Mouse (Mus musculus) stomach, embryonic 16.5 days (tissue): ENCODE measurements around the gene Hoxd9. TPM values are rescaled to one million over a fixed set of nuclear protein-coding genes. Genes with fewer than 3 reads are reported as not detected.

Source experiments
- ATAC-seq: fragments of 200-750 bp; cut with Nextera tagmentation; 2 replicates; pipeline ENCODE4 v1.8.0; 2017; ENCODE audit warnings: moderate number of reproducible peaks, moderate TSS enrichment; ENCODE audit not compliant: insufficient read depth, low FRiP score
- H3K27ac ChIP-seq: fragments of 300-500 bp; sonication (generic); 2 replicates; pipeline ENCODE4 v1.5.1; 2014; ENCODE audit warnings: low read length
- H3K27me3 ChIP-seq: fragments of 300-500 bp; sonication (generic); 2 replicates; pipeline ENCODE4 v1.6.1; 2014; ENCODE audit warnings: low read length, control low read depth, mixed read lengths; ENCODE audit not compliant: control insufficient read depth, insufficient read depth
- H3K36me3 ChIP-seq: fragments of 300-500 bp; sonication (generic); 2 replicates; pipeline ENCODE4 v1.6.1; 2014; ENCODE audit warnings: low read length; ENCODE audit not compliant: control insufficient read depth, insufficient read depth
- H3K4me1 ChIP-seq: fragments of 300-500 bp; sonication (generic); 2 replicates; pipeline ENCODE4 v1.6.1; 2014; ENCODE audit warnings: low read length, control low read depth, mixed read lengths; ENCODE audit not compliant: control insufficient read depth, insufficient read depth
- H3K4me2 ChIP-seq: fragments of 300-500 bp; sonication (generic); 2 replicates; pipeline ENCODE4 v1.6.1; 2014; ENCODE audit warnings: low read depth, low read length, mixed read lengths
- H3K4me3 ChIP-seq: fragments of 300-500 bp; sonication (generic); replicated peaks from 2 replicates; pipeline ENCODE4 v1.5.1; 2014; ENCODE audit warnings: mild to moderate bottlenecking, low read length
- H3K9ac ChIP-seq: fragments of 300-500 bp; sonication (generic); 2 replicates; pipeline ENCODE4 v1.6.1; 2014; ENCODE audit warnings: low read length
- H3K9me3 ChIP-seq: fragments of 300-500 bp; sonication (generic); replicated peaks from 2 replicates; pipeline ENCODE4 v1.6.1; 2016; ENCODE audit warnings: low read length, control low read depth; ENCODE audit not compliant: control insufficient read depth
- WGBS: fragments of 180-500 bp; shearing (Covaris S2); extraction: QIAGEN DNeasy Blood & Tissue Kit; methylation state at CpG from one replicate; pipeline ENCODE4 v1.1.7; 2014; 5-methylcytosine and 5-hydroxymethylcytosine counted together
- microRNA counts: library from miRNA; unstranded; fragments of <30 nt; microRNA quantifications from one replicate; lab custom pipeline; 2016
- microRNA-seq: library from miRNA; unstranded; fragments of <30 nt; microRNA quantifications from one replicate; pipeline ENCODE4, GENCODE M21; 2016
- polyA plus RNA-seq: library from polyadenylated mRNA; unstranded; fragments of >200 nt; fragmentation: Nextera tagmentation; extraction: Ambion mirVana; gene quantifications from 2 replicates; pipeline ENCODE4 v1.2.1, GENCODE M21; 2015

The Hoxd9 gene
- polyA plus RNA-seq, 1 experiment from 2014 or later, result 0.53 TPM

DNA sequence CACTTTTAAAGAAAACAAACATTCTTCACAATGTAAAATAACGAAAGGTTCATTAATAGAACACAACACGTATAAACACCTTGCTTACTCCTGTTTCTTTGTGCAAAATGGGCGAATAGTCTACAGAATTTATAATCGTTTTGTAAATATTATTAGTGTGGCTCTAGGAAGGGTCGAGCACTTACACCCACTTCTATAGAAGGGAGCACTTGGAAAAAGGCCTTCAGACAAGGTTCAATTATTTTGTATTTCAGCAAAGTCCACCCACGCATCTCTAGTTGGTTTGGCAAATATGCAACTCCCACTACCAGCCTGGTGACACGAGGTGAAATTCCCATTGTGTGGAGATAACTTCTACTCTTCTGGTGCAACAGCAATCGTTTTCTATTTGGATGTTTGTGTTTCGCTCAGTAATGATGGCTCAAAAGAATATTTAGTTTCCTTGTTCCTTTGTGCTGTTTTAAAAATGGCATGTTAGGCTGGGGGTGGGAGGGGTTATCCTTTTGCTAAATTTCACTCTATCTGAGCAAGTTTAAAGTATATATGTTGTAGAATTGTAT, 51.0 kb downstream of the Hoxd9 start:
- H3K36me3 ChIP-seq, result no peaks in the 10 kb centered on the region
- H3K9me3 ChIP-seq, result no peaks in the 10 kb centered on the region
- ATAC-seq, result no peak
- peaks cover 10% of the 10 kb centered on the region; the same call in 1 of the 2 replicates for H3K4me1 ChIP-seq
- no peak overlapping the region for H3K9ac ChIP-seq
- H3K27me3 ChIP-seq, result peaks cover 96% of the 10 kb centered on the region
- WGBS, result 18% methylated on average over 9 of the region's 9 CpGs
- H3K4me2 ChIP-seq, result no peak overlapping the region
- no peak overlapping the region for H3K4me3 ChIP-seq
- no peak overlapping the region for H3K27ac ChIP-seq

DNA sequence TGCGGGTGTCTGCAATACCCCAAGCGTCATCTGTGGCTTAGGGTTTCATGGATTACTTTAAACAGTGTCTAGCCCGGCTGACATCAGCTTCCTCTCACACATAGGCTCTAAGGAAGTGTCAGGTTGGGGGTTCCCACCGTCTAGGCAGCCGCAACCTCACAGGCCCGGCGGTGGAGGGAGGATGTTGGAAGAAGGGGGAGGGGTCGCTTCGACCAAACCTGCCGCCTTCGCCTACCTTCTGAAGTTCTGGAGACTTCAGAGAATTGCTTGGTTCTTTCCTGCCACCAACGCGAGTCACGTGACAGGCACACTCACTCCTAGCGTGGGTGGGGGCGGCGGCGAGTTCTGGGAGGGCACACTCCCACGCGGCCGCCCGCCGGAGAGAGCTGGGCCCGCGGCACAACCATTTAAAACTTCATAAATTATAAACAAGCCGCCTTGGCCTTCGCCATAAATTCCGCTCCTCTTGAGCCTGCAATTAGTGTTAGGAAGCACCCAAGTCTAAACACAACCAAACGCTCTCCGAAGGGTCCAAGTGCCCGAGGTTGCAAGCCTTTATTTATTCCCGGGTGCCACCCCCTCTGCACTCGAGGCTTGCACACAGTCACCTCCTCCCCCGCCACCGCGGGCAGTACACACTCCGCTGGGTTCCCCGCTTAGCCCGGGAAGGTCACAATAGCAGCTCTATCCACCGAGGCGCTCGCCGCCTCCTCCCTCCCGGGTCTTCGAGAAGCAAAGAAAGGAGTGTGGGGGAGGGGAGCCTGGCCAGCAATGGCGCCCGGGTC, 52.0 kb downstream of the Hoxd9 start:
- Histone ChIP-seq H3K27ac (no peak overlapping the region), H3K4me3 (peak overlapping the region; percentile 29), H3K27me3 (peaks cover 96% of the 10 kb centered on the region), H3K9me3 (no peaks in the 10 kb centered on the region), H3K36me3 (no peaks in the 10 kb centered on the region), H3K4me2 (peak overlapping the region; percentile 42), H3K9ac (0 out of 2 replicates have a peak overlapping the region, but pooled peaks have one; percentile 4), H3K4me1 (peaks cover 10% of the 10 kb centered on the region; the same call in 1 of the 2 replicates)
- 1% methylated on average over 47 of the region's 47 CpGs for WGBS
- peak; percentile 66 for ATAC-seq

MicroRNA genes within 50 kb of the gene (microRNA counts, 519-probe panel; counts per million panel counts)
- 2,694 counts per million, percentile 59 among the panel's probes with 10 or more counts for microRNA mmu-miR-10b (lab: Ali Mortazavi, UCI)

Small RNA genes lying within 50 kb of the gene (microRNA-seq; reads per million reads assigned to microRNA genes)
- gene Gm44463 (not detected), gene Mir10b (4,203 reads per million, percentile 89 among the genes with 10 or more reads in this experiment)

Other genes with a start within 250 kb of the Hoxd9 start
- 18.0 and 19.1 TPM in 2 replicates for gene Lnpk, start 118.3 kb upstream of the Hoxd9 start, polyA plus RNA-seq
- gene Evx2, start 38.2 kb upstream of the Hoxd9 start, polyA plus RNA-seq, result not detected in 2 replicates
- 0.20 TPM in 1 of 2 replicates, not detected in the other for gene Hoxd13, start 29.4 kb upstream of the Hoxd9 start, polyA plus RNA-seq
- 0.05 and 0.11 TPM in 2 replicates for gene Hoxd12, start 22.7 kb upstream of the Hoxd9 start, polyA plus RNA-seq
- gene Hoxd11, start 18.2 kb upstream of the Hoxd9 start, polyA plus RNA-seq, result 0.17 TPM in 1 of 2 replicates, not detected in the other
- gene Hoxd10, start 5.8 kb upstream of the Hoxd9 start, polyA plus RNA-seq, result 0.21 TPM in 1 of 2 replicates, not detected in the other
- gene Hoxd8, start 6.9 kb downstream of the Hoxd9 start, polyA plus RNA-seq, result 1.7 and 2.8 TPM in 2 replicates
- 7.4 and 9.2 TPM in 2 replicates for gene Hoxd3, start 14.2 kb downstream of the Hoxd9 start, polyA plus RNA-seq
- 0.29 and 0.39 TPM in 2 replicates for gene Hoxd4, start 14.2 kb downstream of the Hoxd9 start, polyA plus RNA-seq
- 0.10 and 0.13 TPM in 2 replicates for gene Gm28230, start 29.0 kb downstream of the Hoxd9 start, polyA plus RNA-seq
- not detected in 2 replicates for gene Hoxd1, start 65.3 kb downstream of the Hoxd9 start, polyA plus RNA-seq
- 86.4 and 93.0 TPM in 2 replicates for gene Mtx2, start 128.1 kb downstream of the Hoxd9 start, polyA plus RNA-seq